Mouse (Mus musculus) frontal cortex, postnatal 10 days (tissue): ENCODE data around the gene Ptcra.
A peak's percentile ranks its signal among the peaks of the same experiment; 100 is the strongest.

Experiments
- DNase-seq, 2 experiments: peaks; one replicate each; pipeline ENCODE4 v3.0.0; 2022; ENCODE audit warnings: low spot score in 2 of 2, mixed read lengths in 1 of 2

Ptcra gene

GRCm38 (mm10) chr17:46725731-46726645 is 37.5 kb downstream of the Ptcra start:
- DNase-seq: no peak

- no peak for DNase-seq
Observed at GRCm38 (mm10) chr17:46725273-46725672, 38.2 kb downstream of the Ptcra start.

GRCm38 (mm10) chr17:46724477-46725084 is 38.9 kb downstream of the Ptcra start:
- peak in 1 of 2 experiments; percentile 5 for DNase-seq

GRCm38 (mm10) chr17:46721077-46721476 is 42.4 kb downstream of the Ptcra start:
- no peak for DNase-seq

GRCm38 (mm10) chr17:46714756-46715481 is 48.6 kb downstream of the Ptcra start:
- no peak for DNase-seq

GRCm38 (mm10) chr17:46713849-46714248 is 49.7 kb downstream of the Ptcra start:
- DNase-seq: no peak

- no peak for DNase-seq
Observed at GRCm38 (mm10) chr17:46712442-46712841, 51.1 kb downstream of the Ptcra start.

GRCm38 (mm10) chr17:46711612-46712271 is 51.8 kb downstream of the Ptcra start:
- DNase-seq: peak in 1 of 2 experiments; percentile 34

GRCm38 (mm10) chr17:46710959-46711597 is 52.4 kb downstream of the Ptcra start, which contains the start of gene Pex6:
TSS of gene Pex6 (plus strand) at chr17:46711463.
- DNase-seq: peak; percentile 87 to 88

GRCm38 (mm10) chr17:46706375-46707089 is 57.0 kb downstream of the Ptcra start:
- DNase-seq: no peak
